Mouse (Mus musculus) neutrophil, adult 5-6 weeks (primary cell): Measurements from ENCODE around the gene Lrrc28. TPM values are rescaled to one million over a fixed set of nuclear protein-coding genes. Genes with fewer than 3 reads are reported as not detected.
A peak's percentile ranks its signal among the peaks of the same experiment; 100 is the strongest.
"Not testable (repeated sequence)": the region's sequence is repeated elsewhere in the genome, so short reads cannot be mapped to it uniquely, and the experiment has no call there.

Source experiments
- ATAC-seq: fragments of 151-379, 151-347 bp; 2 replicates; pipeline ENCODE4 v1.8.0; 2017; ENCODE audit warnings: mild to moderate bottlenecking, moderate TSS enrichment; ENCODE audit not compliant: insufficient number of reproducible peaks, poor library complexity, low FRiP score, severe bottlenecking; ENCODE audit errors: extremely low read depth
- total RNA-seq: library from RNA; stranded (forward); fragments of 200-1000 nt; gene quantifications from 2 replicates; pipeline ENCODE4 v1.2.3, GENCODE M21; 2017

Gene Lrrc28
- total RNA-seq, 1 experiment from 2014 or later = 17.6 TPM

GRCm38 (mm10) chr7:67549073-67549561, 96.0 kb downstream of the Lrrc28 start:
- peak; percentile 17; the same call in 1 of the 2 replicates for ATAC-seq

GRCm38 (mm10) chr7:67548599-67549041, 96.4 kb downstream of the Lrrc28 start:
- no peak for ATAC-seq

- ATAC-seq = peak; percentile 88
Measured at GRCm38 (mm10) chr7:67546282-67546681, 98.8 kb downstream of the Lrrc28 start.

GRCm38 (mm10) chr7:67544586-67544985, 100.5 kb downstream of the Lrrc28 start:
- no peak for ATAC-seq

- no peak for ATAC-seq
Measured at GRCm38 (mm10) chr7:67543641-67544040, 101.4 kb downstream of the Lrrc28 start.

- ATAC-seq = no peak
Measured at GRCm38 (mm10) chr7:67536588-67537372, 108.3 kb downstream of the Lrrc28 start.

GRCm38 (mm10) chr7:67535941-67536340, 109.1 kb downstream of the Lrrc28 start:
- ATAC-seq = no peak

- no peak for ATAC-seq
Measured at GRCm38 (mm10) chr7:67530981-67531380, 114.1 kb downstream of the Lrrc28 start.

- ATAC-seq = no peak
Measured at GRCm38 (mm10) chr7:67529381-67529780, 115.7 kb downstream of the Lrrc28 start.

- ATAC-seq = no peak
Measured at GRCm38 (mm10) chr7:67528821-67529221, 116.2 kb downstream of the Lrrc28 start.

GRCm38 (mm10) chr7:67528063-67528811, 116.8 kb downstream of the Lrrc28 start:
- no peak for ATAC-seq

- no peak for ATAC-seq
Measured at GRCm38 (mm10) chr7:67525886-67526580, 119.0 kb downstream of the Lrrc28 start.

- not testable (repeated sequence) for ATAC-seq
Measured at GRCm38 (mm10) chr7:67524069-67524468, 121.0 kb downstream of the Lrrc28 start.

GRCm38 (mm10) chr7:67523400-67523799, 121.7 kb downstream of the Lrrc28 start:
- no peak for ATAC-seq

GRCm38 (mm10) chr7:67521731-67522130, 123.3 kb downstream of the Lrrc28 start:
- not testable (repeated sequence) for ATAC-seq

GRCm38 (mm10) chr7:67520959-67521358, 124.1 kb downstream of the Lrrc28 start:
- ATAC-seq = no peak

GRCm38 (mm10) chr7:67520001-67520400, 125.1 kb downstream of the Lrrc28 start:
- ATAC-seq = no peak

- no peak for ATAC-seq
Measured at GRCm38 (mm10) chr7:67515621-67516020, 129.4 kb downstream of the Lrrc28 start.

- ATAC-seq = no peak
Measured at GRCm38 (mm10) chr7:67514893-67515292, 130.2 kb downstream of the Lrrc28 start.
